Mouse (Mus musculus) telencephalon, adult 2 months (tissue): Measurements from ENCODE around the gene G430095P16Rik.
A peak's percentile ranks its signal among the peaks of the same experiment; 100 is the strongest.

ENCODE experiments used
- DNase-seq: peaks from one replicate; pipeline ENCODE4 v3.0.0-alpha.2; 2011; ENCODE audit warnings: low read depth, low spot score

Gene G430095P16Rik

DNA sequence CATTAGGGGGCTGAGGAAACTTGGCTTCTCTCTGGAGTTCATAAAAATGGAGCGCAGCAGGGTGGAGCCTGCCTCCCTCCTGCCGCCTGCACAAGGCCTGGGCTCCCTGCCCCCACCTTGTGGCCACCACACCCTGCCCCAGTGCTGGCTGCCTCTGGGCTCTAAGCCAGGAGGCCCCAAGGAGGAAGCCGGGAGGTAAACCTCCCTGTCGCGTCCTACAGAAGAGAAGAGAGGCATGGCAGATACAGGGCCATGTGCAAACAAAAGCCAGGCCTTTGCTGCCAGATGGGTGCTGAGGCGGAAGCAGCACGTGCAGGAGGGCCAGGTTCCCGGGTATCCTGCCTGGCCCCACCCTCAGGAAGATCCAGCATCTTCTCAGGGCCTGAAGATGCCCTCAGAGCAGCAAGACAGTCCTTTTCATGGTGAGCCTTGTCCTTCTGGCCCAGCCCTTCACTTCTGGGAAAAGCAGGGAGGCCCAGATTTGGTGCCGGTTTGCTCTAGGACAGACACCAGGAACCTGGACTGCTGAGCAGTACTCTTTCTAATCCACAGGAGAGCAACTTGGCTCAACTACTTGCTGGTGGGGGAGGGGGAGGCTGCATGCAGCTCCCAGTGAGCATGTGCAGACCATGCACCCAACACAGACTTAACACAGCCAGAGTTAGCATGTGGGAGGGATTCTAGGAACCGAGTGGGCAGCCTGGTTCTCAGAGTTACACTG lies at the start of gene G430095P16Rik:
TSS of gene G430095P16Rik (plus strand) at position 158 of the 721 bp plus-strand sequence.
- peak; percentile 63 for DNase-seq

DNA sequence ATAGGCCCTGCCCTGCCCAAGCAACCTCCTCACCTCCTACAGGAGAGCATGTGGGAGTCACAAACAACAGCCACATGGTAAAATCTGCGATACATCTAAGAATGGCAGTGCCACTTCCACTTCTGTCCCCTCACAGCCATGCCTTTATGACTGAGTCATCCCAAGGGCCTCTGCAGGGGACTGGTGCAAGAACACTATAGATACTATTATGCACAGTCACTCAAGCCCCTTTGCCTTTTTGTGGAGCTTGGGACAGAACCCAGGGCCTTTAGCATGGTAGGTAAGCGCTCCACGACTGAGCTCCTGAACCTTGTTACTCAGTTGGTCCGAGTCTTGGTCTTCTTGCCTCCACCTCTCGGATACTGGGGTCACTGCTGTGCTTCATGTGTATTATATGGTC lies 45.5 kb upstream of the G430095P16Rik start:
- DNase-seq: no peak

DNA sequence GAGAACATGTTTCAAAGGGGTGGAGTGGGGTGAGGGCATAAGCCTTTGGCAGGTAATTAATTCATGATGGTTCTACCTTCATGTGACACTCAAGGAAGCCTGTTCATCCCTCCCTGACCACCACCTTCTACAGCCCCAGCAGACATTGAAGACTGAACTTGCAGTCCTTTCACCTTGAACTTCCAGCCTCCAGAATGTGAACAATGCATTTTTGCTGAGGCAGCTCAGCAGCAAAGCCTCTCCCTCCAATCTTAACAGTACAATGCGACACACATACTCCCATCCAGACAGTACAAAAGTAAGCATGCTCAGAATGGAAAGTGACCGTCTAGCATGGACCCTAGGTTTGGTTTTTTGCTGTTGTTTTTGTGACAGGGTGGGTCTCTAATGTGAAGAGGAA lies 41.3 kb upstream of the G430095P16Rik start:
- DNase-seq: no peak

DNA sequence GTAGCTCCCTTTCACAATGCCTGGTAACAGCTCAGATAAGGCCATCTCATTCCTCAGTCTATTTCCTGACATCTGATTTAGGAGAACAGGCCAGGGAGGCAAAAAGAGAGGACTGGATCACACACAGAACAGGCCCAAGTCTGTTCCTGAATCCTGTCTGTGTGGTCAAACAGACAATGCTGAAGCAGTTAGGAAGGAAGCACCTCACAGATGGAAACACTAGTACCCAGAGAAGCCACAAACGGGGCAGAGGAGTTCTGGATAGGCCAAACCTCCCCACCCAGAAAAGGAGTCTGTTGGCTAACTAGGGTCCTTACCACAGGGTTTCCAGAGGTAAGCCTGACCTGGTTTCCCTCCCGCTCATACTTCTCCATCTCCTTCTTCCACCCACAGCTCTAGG lies 40.5 kb upstream of the G430095P16Rik start:
- no peak for DNase-seq

DNA sequence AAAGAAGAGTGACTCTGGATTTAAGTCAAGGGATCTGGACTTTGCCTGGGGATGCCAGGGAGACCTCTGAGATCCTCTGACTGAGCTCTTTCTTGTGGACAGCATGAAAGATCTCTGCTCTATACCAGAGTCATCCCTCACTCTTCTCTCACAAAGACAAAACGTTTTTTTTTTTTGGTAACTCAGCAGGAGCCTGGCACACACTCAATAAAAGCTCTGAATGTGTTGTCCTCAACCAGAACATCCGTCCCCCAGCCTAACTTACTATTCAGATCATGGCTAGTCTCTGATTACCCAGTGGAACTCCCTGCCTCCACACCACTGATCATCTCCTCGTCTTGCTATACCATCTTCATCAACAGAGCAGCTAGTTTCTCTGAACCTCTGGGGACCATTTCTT lies 38.3 kb upstream of the G430095P16Rik start:
- no peak for DNase-seq

DNA sequence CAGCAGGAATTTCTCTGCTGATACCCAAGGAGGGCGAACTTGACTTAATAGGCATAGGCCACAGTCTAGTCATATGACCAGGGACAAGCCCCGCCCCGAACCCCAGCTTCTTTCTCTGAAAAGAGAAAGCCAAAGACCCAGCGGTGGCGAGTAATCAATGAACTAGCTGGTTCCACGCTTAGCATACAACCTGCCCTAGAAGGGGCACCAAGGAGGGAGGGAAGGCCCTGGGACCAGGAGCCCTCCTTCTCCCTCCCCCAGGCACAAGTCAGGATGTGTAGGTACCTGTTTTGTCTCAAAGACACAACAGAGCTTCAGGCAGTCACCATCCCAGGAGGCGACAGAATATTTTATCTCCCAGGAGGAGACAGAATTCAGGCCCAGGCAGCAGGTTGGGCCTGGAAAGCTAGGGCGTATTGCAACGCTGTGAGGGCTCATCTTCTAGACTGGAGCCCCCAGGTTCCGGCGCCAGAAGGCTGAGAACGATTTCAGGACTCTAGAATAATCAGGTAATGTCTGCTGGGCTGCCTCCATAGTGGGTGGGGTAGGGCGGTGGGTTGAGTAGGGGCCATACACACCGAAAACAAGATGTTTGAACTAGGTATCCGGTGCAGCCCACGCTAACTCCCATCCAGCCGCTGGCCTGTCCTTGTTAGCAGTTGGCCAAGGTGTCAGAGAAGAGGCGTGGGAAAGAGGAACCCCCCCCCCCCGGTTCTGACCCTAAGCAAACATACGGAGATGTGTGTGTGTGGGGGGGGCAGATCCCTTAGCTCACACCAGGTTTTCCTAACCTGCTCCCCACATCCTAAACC lies 36.4 kb upstream of the G430095P16Rik start, which contains the start of gene Trmt1:
TSS of gene Trmt1 (plus strand) at position 117 of the 812 bp plus-strand sequence.
- no peak for DNase-seq

DNA sequence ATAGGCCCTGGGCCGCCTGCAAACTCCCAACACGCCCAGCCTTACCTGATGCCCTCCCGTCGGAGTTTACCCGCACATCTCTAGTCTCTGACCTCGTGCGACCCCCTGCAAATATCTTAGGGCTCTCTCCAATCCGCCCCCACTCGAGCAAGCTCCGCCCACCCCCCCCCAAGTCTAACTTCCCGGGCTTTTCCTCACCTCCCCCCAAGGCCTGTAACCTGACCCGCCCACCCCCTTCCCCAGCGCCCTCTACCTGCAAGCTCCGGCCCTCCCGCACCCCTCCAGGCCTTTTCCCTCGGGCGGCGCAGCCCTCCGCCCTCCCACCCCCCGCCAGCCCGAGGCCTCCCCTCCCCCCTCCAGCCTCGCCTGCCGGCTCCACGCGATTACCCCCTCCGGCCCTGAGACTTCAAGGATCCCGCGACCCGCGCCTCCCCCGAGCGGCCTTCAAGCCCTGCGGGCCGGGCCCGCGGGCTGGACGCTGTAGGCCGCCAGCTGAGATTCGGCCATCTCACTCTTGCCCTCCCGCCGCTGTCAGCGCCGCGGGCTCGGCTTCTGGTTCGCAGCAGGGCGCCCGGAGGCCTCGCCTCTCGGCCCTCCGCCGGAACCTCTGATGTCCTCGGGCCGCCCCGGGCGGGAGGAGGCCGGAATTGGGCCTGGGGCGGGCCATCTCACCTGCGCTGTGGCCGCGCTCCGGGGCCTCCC lies 35.7 kb upstream of the G430095P16Rik start:
- no peak for DNase-seq

DNA sequence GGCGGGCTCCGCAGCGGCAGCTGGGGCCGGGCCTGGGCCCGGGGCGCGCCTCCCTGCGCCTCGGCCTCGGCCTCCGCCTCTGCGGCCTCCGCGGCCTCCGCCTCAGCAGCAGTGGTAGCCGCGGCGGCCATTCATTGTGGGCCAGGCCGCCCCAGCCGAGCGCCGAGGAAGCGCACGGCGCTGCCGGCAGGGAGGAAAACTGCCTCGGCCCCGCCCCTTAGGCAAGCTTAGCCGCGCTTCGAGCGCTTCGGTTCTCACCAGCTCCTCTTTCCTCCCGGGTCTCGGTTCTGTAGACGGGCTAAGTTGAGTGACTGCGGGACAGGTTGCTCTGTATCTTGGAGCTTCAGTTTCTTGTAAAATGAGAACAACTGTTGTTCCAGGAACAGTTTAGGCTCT lies 35.1 kb upstream of the G430095P16Rik start, which contains the start of gene Nacc1:
TSS of gene Nacc1 (minus strand) at position 158 of the 396 bp plus-strand sequence.
- peak; percentile 79 for DNase-seq

DNA sequence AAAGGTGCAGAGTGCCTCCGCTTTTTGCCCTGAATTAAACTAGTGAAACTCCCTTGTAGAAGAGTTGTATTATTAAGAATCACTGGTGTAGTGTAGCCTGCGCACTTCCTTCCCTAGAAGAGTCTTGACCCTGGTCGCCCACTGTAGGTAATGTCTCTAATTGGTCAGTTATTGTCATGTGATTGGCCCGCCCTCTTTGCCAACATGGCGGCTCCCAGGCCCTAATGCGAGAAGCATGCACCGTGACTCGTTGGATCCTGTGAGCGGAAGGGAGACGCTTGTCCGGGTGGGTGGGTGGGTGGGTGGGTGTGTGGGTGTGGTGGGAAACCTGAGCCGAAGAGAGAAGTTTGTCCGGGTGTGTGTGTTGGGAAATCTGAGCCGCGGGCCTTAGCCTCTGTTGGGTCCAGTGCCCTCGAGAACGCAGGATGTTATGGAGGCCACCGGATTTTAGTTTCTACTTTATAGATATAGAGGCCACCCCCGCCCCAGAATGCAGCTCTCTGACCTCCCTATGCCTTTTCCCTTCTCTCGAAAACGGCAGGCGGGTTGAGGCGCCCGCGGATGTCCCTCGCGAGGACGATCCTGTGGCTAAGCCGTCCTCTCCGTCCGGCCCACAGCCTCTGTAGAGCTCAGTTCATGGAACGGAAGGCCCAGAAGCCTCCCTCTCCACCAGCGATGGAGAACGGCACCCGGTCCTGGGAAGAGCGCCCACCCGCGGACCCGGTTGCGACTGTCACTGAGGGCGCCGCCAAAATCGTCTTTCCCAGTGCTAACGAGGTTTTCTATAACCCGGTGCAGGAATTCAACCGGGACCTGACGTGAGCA lies 33.5 kb upstream of the G430095P16Rik start:
- DNase-seq: peak; percentile 92

DNA sequence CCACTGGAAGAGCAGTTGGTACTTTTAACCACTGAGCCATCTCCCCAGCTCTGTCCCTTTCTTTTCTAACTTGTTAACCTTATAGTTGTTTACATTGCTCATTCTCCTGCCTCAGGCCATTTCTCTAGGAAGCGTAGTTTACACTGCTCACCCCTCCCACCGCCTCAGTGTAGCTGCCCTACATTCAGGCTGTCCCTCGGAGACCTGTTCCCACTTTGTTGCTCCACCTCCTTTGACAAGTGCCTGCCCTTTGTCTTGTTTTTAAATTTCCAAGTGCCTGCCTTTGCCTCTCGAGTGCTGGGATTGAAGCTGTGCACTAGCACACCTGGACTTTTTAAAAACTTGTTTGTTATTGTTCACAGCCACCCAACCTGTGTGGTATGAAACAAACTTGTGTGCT lies 29.5 kb upstream of the G430095P16Rik start:
- DNase-seq: no peak

DNA sequence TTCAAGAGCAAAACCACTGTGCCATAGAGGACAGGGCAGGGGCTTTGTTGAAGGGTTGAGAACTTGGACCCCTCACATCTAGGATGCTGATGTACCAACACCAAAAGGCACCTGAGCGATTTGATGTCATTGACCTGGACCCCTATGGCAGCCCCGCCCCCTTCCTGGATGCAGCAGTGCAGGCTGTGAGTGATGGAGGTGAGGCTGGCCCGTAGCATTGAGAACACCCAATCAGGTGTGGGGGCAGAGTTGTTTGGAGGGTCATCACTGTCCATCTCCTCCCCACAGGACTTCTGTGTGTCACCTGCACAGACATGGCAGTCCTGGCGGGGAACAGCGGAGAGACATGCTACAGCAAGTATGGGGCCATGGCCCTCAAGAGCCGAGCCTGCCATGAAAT lies 27.7 kb upstream of the G430095P16Rik start:
- DNase-seq: no peak

DNA sequence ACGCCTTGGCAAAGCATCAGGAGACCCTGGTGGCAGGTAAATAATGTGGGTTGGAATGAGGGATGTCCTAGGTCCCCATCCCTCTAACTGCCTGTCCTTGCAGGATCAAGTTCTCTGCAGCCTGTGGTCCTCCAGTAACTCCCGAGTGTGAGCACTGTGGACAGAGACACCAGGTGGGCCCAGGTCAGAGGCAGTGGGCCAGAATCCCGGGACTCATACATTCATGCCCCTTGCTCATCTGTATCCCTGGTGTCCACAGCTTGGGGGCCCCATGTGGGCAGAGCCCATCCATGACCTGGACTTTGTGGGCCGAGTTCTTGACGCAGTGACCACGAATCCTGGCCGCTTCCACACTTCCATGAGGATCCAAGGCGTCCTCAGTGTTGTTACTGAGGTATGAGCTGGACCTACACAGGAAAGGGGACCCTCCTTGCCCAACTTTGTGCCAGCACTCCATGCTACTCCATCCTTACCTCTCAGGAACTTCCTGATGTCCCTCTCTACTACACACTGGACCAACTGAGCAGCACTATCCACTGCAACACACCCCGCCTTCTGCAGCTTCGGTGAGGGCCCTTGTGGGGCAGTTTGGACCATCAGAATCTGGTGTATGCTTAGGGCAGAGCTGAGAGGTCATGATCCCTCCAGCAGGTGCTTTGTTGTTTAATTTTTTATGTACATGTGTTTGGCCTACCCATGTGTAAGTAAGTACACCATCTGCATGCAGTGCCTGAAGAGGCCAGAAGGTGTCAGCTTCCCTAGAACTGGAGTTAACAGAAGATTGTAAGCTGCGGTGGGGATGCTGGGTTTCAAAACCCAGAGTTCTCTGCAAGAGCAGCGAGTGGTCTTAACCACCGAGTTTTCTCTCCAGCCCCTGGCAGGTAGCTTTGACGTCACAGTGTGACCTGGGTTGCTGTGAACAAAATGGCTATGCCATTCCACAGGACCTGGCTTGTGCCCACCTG lies 25.4 kb upstream of the G430095P16Rik start:
- no peak for DNase-seq

DNA sequence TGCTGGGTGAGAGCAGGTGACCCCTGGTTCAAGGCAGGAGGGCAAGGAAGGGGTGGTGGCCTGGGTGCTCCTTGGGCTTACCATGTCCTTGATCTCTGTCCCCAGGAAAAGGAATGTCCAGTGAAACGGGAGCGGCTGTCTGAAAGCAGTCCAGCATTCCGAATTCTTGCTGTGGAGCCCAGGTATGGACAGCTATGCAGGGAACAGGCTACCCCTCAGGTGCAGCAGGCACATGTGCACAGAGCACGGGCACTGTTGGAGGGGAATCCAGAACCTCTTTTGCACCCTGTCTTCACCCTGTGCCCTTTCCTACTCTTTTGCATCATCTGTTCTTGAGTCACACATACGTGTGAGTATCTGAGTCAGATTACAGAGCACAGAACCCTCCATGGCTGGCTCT lies 24.5 kb upstream of the G430095P16Rik start:
- DNase-seq: no peak

DNA sequence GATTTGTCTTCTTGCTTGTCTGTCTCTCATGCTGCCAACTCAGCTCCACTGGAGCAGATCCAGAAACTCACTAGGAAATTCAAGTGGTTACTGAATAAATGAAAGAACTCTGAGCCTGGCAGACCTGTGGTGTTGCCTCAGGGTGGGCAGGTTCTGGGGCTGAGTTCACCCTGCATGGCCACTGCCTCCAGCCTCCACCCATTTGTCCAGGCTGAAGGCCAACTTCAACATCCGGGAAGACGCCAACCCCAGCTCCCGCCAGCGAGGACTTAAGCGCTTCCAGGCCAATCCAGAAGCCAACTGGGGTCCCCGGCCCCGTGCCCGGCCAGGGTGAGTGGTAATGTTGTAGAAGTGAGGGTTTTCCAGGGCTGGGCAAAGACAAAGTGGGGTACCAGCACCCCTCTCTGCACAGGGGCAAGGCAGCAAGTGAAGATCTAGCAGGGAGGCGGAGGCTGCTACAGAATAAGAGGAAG lies 23.8 kb upstream of the G430095P16Rik start:
- DNase-seq: no peak

DNA sequence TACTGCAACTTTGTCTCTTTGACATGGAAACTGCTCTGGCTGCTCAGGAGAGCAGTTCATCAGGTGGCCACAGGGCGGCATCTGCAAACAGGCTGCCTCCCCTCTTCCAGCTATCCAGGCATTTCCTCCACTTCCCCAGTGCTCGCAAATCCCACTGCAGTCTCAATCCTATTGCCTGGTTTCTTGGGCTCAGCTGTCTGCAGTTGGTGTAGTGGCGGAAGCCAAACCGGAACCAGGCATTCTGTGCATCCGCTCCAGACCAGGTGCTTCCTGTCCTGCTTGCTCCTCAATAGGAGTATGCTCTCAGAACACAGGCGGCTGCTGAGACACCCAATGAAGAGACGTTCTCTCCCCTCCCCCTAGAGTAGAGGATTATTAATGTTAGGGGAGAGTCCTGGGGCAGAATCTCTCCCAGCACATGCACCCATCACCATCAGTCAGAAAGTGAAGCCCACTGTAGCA lies 22.9 kb upstream of the G430095P16Rik start:
- peak; percentile 57 for DNase-seq

DNA sequence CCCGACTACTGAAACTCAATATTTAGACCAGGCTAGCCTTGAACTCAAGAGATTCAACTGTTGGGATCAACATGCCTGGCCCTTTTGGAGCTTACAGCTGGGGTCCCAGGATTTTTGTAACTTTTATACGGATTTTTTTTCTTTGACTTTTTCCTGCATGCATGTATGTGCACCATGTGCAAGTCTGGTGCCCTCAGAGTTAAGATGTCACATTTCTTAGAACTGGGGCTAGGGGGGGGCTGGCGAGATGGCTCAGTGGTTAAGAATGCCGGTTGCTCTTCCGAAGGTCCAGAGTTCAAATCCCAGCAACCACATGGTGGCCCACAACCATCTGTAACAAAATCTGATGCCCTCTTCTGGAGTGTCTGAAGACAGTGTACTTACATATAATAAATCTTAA lies 22.3 kb upstream of the G430095P16Rik start:
- no peak for DNase-seq

DNA sequence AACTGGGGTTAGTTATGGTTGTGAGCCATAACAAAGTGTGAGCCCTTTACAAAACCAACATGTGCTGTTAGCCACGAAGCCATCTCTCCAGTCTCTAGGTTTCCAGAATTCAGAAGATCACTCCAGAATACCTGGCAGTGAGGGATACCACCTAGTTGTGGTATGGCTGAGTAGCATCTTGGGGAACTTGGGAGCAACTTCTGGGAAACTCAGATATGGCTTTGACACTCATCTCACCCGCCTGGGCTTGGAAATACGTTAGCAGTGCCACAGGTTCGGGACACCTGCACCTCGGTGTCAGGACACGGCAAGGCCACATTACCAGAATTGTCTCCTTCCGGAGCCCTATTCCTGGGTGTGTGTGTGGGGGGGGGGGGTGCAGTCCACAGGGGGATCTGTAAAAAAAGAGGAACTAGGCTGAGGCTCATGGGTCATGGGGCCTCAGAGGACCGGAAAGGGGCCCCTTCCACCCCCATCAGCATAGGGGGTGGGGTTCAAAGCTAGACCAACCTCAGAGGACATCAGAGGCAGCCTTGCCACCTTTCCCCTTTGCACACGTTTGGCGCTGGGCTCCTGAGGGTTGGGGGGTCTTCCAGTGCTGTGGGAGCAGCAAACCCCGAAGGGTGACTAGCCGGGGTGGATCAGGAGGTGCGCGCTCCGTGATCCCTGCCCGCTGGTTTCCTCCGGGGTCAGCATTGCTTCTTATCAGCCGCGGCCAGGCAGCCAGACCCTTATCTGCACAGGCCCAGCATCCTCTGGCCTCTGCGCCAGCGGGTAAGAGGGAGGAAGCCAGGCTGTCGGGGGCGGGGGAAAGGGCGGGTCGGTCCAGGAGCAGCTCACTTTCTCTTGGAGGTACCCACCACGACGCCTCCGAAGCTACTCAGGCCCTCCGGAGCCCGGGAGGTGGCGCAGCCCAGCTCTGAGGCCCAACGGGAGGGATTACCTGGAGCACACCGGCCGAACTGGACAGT lies 21.6 kb upstream of the G430095P16Rik start, which contains the start of gene Lyl1:
TSS of gene Lyl1 (plus strand) at position 517 of the 971 bp plus-strand sequence.
- DNase-seq: no peak

DNA sequence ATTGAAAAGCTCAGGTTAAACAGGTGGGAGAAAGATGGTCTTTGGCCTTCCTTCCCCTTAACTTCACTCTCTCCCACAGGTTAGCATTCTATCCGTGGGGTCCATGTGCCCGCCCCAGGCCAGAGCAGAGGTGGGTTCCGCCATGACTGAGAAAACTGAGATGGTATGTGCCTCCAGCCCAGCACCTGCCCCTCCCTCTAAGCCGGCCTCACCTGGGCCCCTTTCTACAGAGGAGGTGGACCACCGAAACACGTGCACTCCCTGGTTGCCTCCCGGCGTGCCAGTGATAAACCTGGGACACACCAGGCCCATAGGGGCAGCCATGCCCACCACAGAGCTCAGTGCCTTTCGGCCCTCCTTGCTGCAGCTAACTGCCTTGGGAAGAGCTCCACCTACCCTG lies 20.2 kb upstream of the G430095P16Rik start:
- no peak for DNase-seq
